Comparison of ENCODE assay signal across 34 mouse cellular contexts in genomic region chr10:9803126-9803525, GRCm38 (mm10).
"Had no signal": no experiment of that assay in that cellular context is flagged by ENCODE, and none has a peak within 500 bp of the region (broad histone marks: within the 10 kb centered on the region; RNA-seq: fewer than 3 reads in every experiment).

No protein-coding gene starts in this region.

- H3K4me1 ChIP-seq: heart, embryonic 12.5 days; heart, embryonic 15.5 days; hindbrain, embryonic 12.5 days; hindbrain, embryonic 15.5 days; intestine, embryonic 15.5 days; kidney, embryonic 15.5 days had no signal

- H3K4me2 ChIP-seq: heart, embryonic 12.5 days; heart, embryonic 13.5 days; heart, embryonic 15.5 days; hindbrain, embryonic 12.5 days; hindbrain, embryonic 13.5 days; hindbrain, embryonic 14.5 days; hindbrain, embryonic 15.5 days; intestine, embryonic 15.5 days; kidney, embryonic 15.5 days had no signal

- ATAC-seq: hindbrain, embryonic 16.5 days; hindbrain, postnatal 0 days; inflammation-experienced regulatory T-cells, adult 6 months; intestine, embryonic 15.5 days; intestine, embryonic 16.5 days; intestine, postnatal 0 days had no signal

- H3K27me3 ChIP-seq: heart, embryonic 12.5 days; heart, embryonic 13.5 days; heart, embryonic 15.5 days; hindbrain, embryonic 12.5 days; hindbrain, embryonic 13.5 days; hindbrain, embryonic 15.5 days; intestine, embryonic 15.5 days; kidney, embryonic 15.5 days had no signal

- H3K9ac ChIP-seq: heart, embryonic 12.5 days; heart, embryonic 13.5 days; heart, embryonic 15.5 days; hindbrain, embryonic 12.5 days; hindbrain, embryonic 13.5 days; hindbrain, embryonic 14.5 days; hindbrain, embryonic 15.5 days; intestine, embryonic 15.5 days; kidney, embryonic 15.5 days had no signal

- H3K9me3 ChIP-seq: heart, embryonic 12.5 days; heart, embryonic 13.5 days; heart, embryonic 15.5 days; hindbrain, embryonic 10.5 days; hindbrain, embryonic 12.5 days; hindbrain, embryonic 13.5 days; hindbrain, embryonic 15.5 days; intestine, embryonic 15.5 days; kidney, embryonic 15.5 days had no signal

- H3K36me3 ChIP-seq: heart, embryonic 15.5 days; hindbrain, embryonic 12.5 days had no signal

- H3K4me3 ChIP-seq: heart, embryonic 12.5 days; heart, embryonic 13.5 days; heart, embryonic 15.5 days; hindbrain, embryonic 10.5 days; hindbrain, embryonic 12.5 days; hindbrain, embryonic 13.5 days; hindbrain, embryonic 15.5 days; intestine, embryonic 15.5 days; kidney, embryonic 15.5 days; layer of hippocampus, adult 2 months; left cerebral cortex, adult 2 months had no signal

- DNase-seq: heart, postnatal 10 days; heart, postnatal 14 days; heart, postnatal 36 days; heart, postnatal 4 days; kidney, adult 11 months; kidney, adult 18-20 months; kidney, adult 2 months; kidney, adult 8-10 months; kidney, adult 9 months; kidney, postnatal 10 days; kidney, postnatal 14 days; kidney, postnatal 25 days; kidney, postnatal 36 days; kidney, postnatal 4 days; layer of hippocampus, adult 9-11 months; layer of hippocampus, postnatal 36 days had no signal

- H3K27ac ChIP-seq: heart, embryonic 13.5 days; heart, embryonic 15.5 days; hindbrain, embryonic 10.5 days; hindbrain, embryonic 12.5 days; hindbrain, embryonic 13.5 days; hindbrain, embryonic 14.5 days; hindbrain, embryonic 15.5 days; hindbrain, postnatal 0 days; intestine, embryonic 15.5 days; kidney, embryonic 15.5 days; kidney, postnatal 0 days; layer of hippocampus, adult 2 months; left cerebral cortex, adult 2 months had no signal
